Mouse (Mus musculus) CD8-positive naive resting alpha-beta T cell, adult 2 months (primary cell): ENCODE data around the gene Gm5127.

Experiments used
- DNase-seq, 2 experiments: peaks; one replicate each; pipeline ENCODE4 v3.0.0; 2022; ENCODE audit warnings: low read depth in 2 of 2, low spot score in 2 of 2

Gm5127 gene

GRCm38 (mm10) chrX:106582886-106583285 lies at the start of gene Gm5127:
Gm5127 (plus strand) TSS chrX:106583186.
- no peak for DNase-seq

GRCm38 (mm10) chrX:106536359-106536758 lies 46.6 kb upstream of the Gm5127 start:
- no peak for DNase-seq

- no peak for DNase-seq
These were observed 27.5 kb upstream of the Gm5127 start for GRCm38 (mm10) chrX:106555457-106555856.

- no peak for DNase-seq
These were observed 4.0 kb upstream of the Gm5127 start for GRCm38 (mm10) chrX:106578966-106579365.

GRCm38 (mm10) chrX:106580410-106580809 lies 2.6 kb upstream of the Gm5127 start:
- DNase-seq, result no peak

- no peak for DNase-seq
These were observed 789 bp upstream of the Gm5127 start for GRCm38 (mm10) chrX:106582197-106582596.

GRCm38 (mm10) chrX:106593914-106594313 lies 10.9 kb downstream of the Gm5127 start:
- DNase-seq, result no peak

GRCm38 (mm10) chrX:106595904-106596303 lies 12.9 kb downstream of the Gm5127 start:
- DNase-seq, result no peak

- DNase-seq, result peak in 1 of 2 experiments; percentile 0
These were observed 19.7 kb downstream of the Gm5127 start for GRCm38 (mm10) chrX:106602574-106603258.

- DNase-seq, result no peak
These were observed 20.4 kb downstream of the Gm5127 start, which contains the start of gene Cysltr1 for GRCm38 (mm10) chrX:106603386-106603785. Cysltr1 (minus strand) TSS chrX:106603679.

GRCm38 (mm10) chrX:106622512-106622911 lies 39.5 kb downstream of the Gm5127 start:
- DNase-seq, result no peak

- DNase-seq, result no peak
These were observed 40.7 kb downstream of the Gm5127 start for GRCm38 (mm10) chrX:106623667-106624066.

- no peak for DNase-seq
These were observed 45.5 kb downstream of the Gm5127 start for GRCm38 (mm10) chrX:106628514-106628913.

- DNase-seq, result no peak
These were observed 50.6 kb downstream of the Gm5127 start for GRCm38 (mm10) chrX:106633543-106633942.

- DNase-seq, result no peak
These were observed 52.0 kb downstream of the Gm5127 start for GRCm38 (mm10) chrX:106634799-106635541.

- no peak for DNase-seq
These were observed 79.1 kb downstream of the Gm5127 start for GRCm38 (mm10) chrX:106662101-106662500.

- no peak for DNase-seq
These were observed 121.6 kb downstream of the Gm5127 start for GRCm38 (mm10) chrX:106704590-106704989.

- DNase-seq, result no peak
These were observed 134.2 kb downstream of the Gm5127 start for GRCm38 (mm10) chrX:106717160-106717559.

GRCm38 (mm10) chrX:106742241-106742640 lies 159.3 kb downstream of the Gm5127 start:
- DNase-seq, result no peak

GRCm38 (mm10) chrX:106755272-106755671 lies 172.3 kb downstream of the Gm5127 start:
- no peak for DNase-seq
